Mouse (Mus musculus): Measurements from ENCODE around the gene Btf3. TPM values are rescaled to one million over a fixed set of nuclear protein-coding genes. Genes with fewer than 3 reads are reported as not detected.

Gene Btf3
- polyA plus RNA-seq, 1 experiment from 2014 or later, result 773 TPM

GRCm38 (mm10) chr13:98355559-98356111 lies 38.8 kb upstream of the Btf3 start:
- peaks cover 100% of the 10 kb centered on the region for H3K27me3 ChIP-seq (replicated peaks; ENCODE audit: low read depth, poor library complexity, severe bottlenecking)
- H3K4me3 ChIP-seq, result peak overlapping the region; percentile 72
- peaks cover 47% of the 10 kb centered on the region for H3K4me1 ChIP-seq
- H3K36me3 ChIP-seq (replicated peaks), result no peaks in the 10 kb centered on the region
- peak overlapping the region; percentile 90 for H3K27ac ChIP-seq (replicated peaks)
- DNase-seq (ENCODE audit: low spot score), result peak; percentile 73
- WGBS, result under 1% methylated on average over 81 of the region's 81 CpGs
- no peaks in the 10 kb centered on the region for H3K9me3 ChIP-seq

GRCm38 (mm10) chr13:98354871-98355558 lies 38.2 kb upstream of the Btf3 start:
- Histone ChIP-seq H3K36me3 (replicated peaks) (no peaks in the 10 kb centered on the region), H3K4me3 (peak overlapping the region; percentile 72), H3K27ac (replicated peaks) (peak overlapping the region; percentile 90), H3K4me1 (peaks cover 48% of the 10 kb centered on the region), H3K27me3 (replicated peaks; ENCODE audit: low read depth, poor library complexity, severe bottlenecking) (peaks cover 100% of the 10 kb centered on the region), H3K9me3 (no peaks in the 10 kb centered on the region)
- peak; percentile 78 for DNase-seq (ENCODE audit: low spot score)
- 1% methylated on average over 101 of the region's 102 CpGs for WGBS

- H3K9me3 ChIP-seq, result no peaks in the 10 kb centered on the region
- peak; percentile 90 for DNase-seq (ENCODE audit: low spot score)
- H3K4me1 ChIP-seq, result peaks cover 45% of the 10 kb centered on the region
- peak within 1 kb of the TSS; percentile 90 for H3K27ac ChIP-seq (replicated peaks)
- peaks cover 100% of the 10 kb centered on the region for H3K27me3 ChIP-seq (replicated peaks; ENCODE audit: low read depth, poor library complexity, severe bottlenecking)
- H3K36me3 ChIP-seq (replicated peaks), result no peaks in the 10 kb centered on the region
- H3K4me3 ChIP-seq, result peak within 1 kb of the TSS; percentile 72
- under 1% methylated on average over 76 of the region's 76 CpGs for WGBS
These were observed 37.4 kb upstream of the Btf3 start, which contains the start of gene Foxd1 for GRCm38 (mm10) chr13:98354090-98354801. Gene Foxd1 (plus strand): TSS chr13:98354242.

GRCm38 (mm10) chr13:98353709-98354089 lies 36.9 kb upstream of the Btf3 start:
- under 1% methylated on average over 13 of the region's 13 CpGs for WGBS
- Histone ChIP-seq H3K27ac (replicated peaks) (peak overlapping the region; percentile 90), H3K9me3 (no peaks in the 10 kb centered on the region), H3K4me1 (peaks cover 45% of the 10 kb centered on the region), H3K36me3 (replicated peaks) (no peaks in the 10 kb centered on the region), H3K27me3 (replicated peaks; ENCODE audit: low read depth, poor library complexity, severe bottlenecking) (peaks cover 99% of the 10 kb centered on the region), H3K4me3 (peak overlapping the region; percentile 72)
- no peak for DNase-seq (ENCODE audit: low spot score)

GRCm38 (mm10) chr13:98352381-98352975 lies 35.7 kb upstream of the Btf3 start:
- Histone ChIP-seq H3K4me3 (no peak overlapping the region), H3K4me1 (peaks cover 37% of the 10 kb centered on the region), H3K36me3 (replicated peaks) (no peaks in the 10 kb centered on the region), H3K9me3 (no peaks in the 10 kb centered on the region), H3K27me3 (replicated peaks; ENCODE audit: low read depth, poor library complexity, severe bottlenecking) (peaks cover 93% of the 10 kb centered on the region), H3K27ac (replicated peaks) (no peak overlapping the region)
- DNase-seq (ENCODE audit: low spot score), result no peak
- WGBS, result 10% methylated on average over 14 of the region's 14 CpGs

- H3K4me3 ChIP-seq, result no peak overlapping the region
- DNase-seq (ENCODE audit: low spot score), result peak; percentile 70
- H3K4me1 ChIP-seq, result peaks cover 37% of the 10 kb centered on the region
- no peaks in the 10 kb centered on the region for H3K36me3 ChIP-seq (replicated peaks)
- 4% methylated on average over 8 of the region's 8 CpGs for WGBS
- peaks cover 90% of the 10 kb centered on the region for H3K27me3 ChIP-seq (replicated peaks; ENCODE audit: low read depth, poor library complexity, severe bottlenecking)
- no peaks in the 10 kb centered on the region for H3K9me3 ChIP-seq
- no peak overlapping the region for H3K27ac ChIP-seq (replicated peaks)
These were observed 34.7 kb upstream of the Btf3 start for GRCm38 (mm10) chr13:98351527-98351926.

- WGBS, result 66% methylated on average over 4 of the region's 4 CpGs
- DNase-seq (ENCODE audit: low spot score), result no peak
- Histone ChIP-seq H3K4me1 (peaks cover 23% of the 10 kb centered on the region), H3K9me3 (no peaks in the 10 kb centered on the region), H3K27me3 (replicated peaks; ENCODE audit: low read depth, poor library complexity, severe bottlenecking) (peaks cover 79% of the 10 kb centered on the region), H3K4me3 (no peak overlapping the region), H3K27ac (replicated peaks) (no peak overlapping the region), H3K36me3 (replicated peaks) (no peaks in the 10 kb centered on the region)
These were observed 32.7 kb upstream of the Btf3 start for GRCm38 (mm10) chr13:98349491-98349890.

GRCm38 (mm10) chr13:98340506-98340905 lies 23.7 kb upstream of the Btf3 start:
- H3K9me3 ChIP-seq, result no peaks in the 10 kb centered on the region
- H3K36me3 ChIP-seq (replicated peaks), result no peaks in the 10 kb centered on the region
- H3K27me3 ChIP-seq (replicated peaks; ENCODE audit: low read depth, poor library complexity, severe bottlenecking), result peaks cover 14% of the 10 kb centered on the region
- no peak overlapping the region for H3K4me3 ChIP-seq
- WGBS, result 76% methylated on average over 5 of the region's 5 CpGs
- no peaks in the 10 kb centered on the region for H3K4me1 ChIP-seq
- H3K27ac ChIP-seq (replicated peaks), result no peak overlapping the region
- no peak for DNase-seq (ENCODE audit: low spot score)

- H3K27me3 ChIP-seq (replicated peaks; ENCODE audit: low read depth, poor library complexity, severe bottlenecking), result no peaks in the 10 kb centered on the region; the same call in 1 of the 2 replicates
- WGBS, result 93% methylated on average over 1 of the region's 1 CpGs
- H3K4me1 ChIP-seq, result no peaks in the 10 kb centered on the region
- DNase-seq (ENCODE audit: low spot score), result no peak
- no peaks in the 10 kb centered on the region for H3K36me3 ChIP-seq (replicated peaks)
- no peak overlapping the region for H3K27ac ChIP-seq (replicated peaks)
- no peak overlapping the region for H3K4me3 ChIP-seq
- no peaks in the 10 kb centered on the region for H3K9me3 ChIP-seq
These were observed 19.4 kb upstream of the Btf3 start for GRCm38 (mm10) chr13:98336205-98336604.

- DNase-seq (ENCODE audit: low spot score), result peak; percentile 24
- Histone ChIP-seq H3K36me3 (replicated peaks) (no peaks in the 10 kb centered on the region), H3K27ac (replicated peaks) (no peak overlapping the region), H3K4me1 (no peaks in the 10 kb centered on the region), H3K27me3 (replicated peaks; ENCODE audit: low read depth, poor library complexity, severe bottlenecking) (no peaks in the 10 kb centered on the region), H3K4me3 (no peak overlapping the region), H3K9me3 (no peaks in the 10 kb centered on the region)
- WGBS, result 47% methylated on average over 2 of the region's 2 CpGs
These were observed 15.3 kb upstream of the Btf3 start for GRCm38 (mm10) chr13:98332106-98332505.

- no peak overlapping the region for H3K27ac ChIP-seq (replicated peaks)
- no peaks in the 10 kb centered on the region for H3K27me3 ChIP-seq (replicated peaks; ENCODE audit: low read depth, poor library complexity, severe bottlenecking)
- peaks cover 4% of the 10 kb centered on the region; the same call in 1 of the 2 replicates for H3K36me3 ChIP-seq (replicated peaks)
- DNase-seq (ENCODE audit: low spot score), result peak; percentile 29
- no peaks in the 10 kb centered on the region for H3K9me3 ChIP-seq
- peaks cover 5% of the 10 kb centered on the region; the same call in 1 of the 2 replicates for H3K4me1 ChIP-seq
- WGBS, result 67% methylated on average over 11 of the region's 11 CpGs
- no peak overlapping the region for H3K4me3 ChIP-seq
These were observed 8.2 kb upstream of the Btf3 start for GRCm38 (mm10) chr13:98325034-98325433.

GRCm38 (mm10) chr13:98317911-98318310 lies 1.1 kb upstream of the Btf3 start:
- Histone ChIP-seq H3K36me3 (replicated peaks) (peaks cover 29% of the 10 kb centered on the region), H3K27me3 (replicated peaks; ENCODE audit: low read depth, poor library complexity, severe bottlenecking) (no peaks in the 10 kb centered on the region), H3K4me3 (peak overlapping the region; percentile 100), H3K9me3 (no peaks in the 10 kb centered on the region), H3K27ac (replicated peaks) (no peak overlapping the region), H3K4me1 (peaks cover 16% of the 10 kb centered on the region)
- DNase-seq (ENCODE audit: low spot score), result no peak
- 88% methylated on average over 6 of the region's 6 CpGs for WGBS

All from embryonic facial prominence, embryonic 10.5 days (tissue).